Mouse (Mus musculus): ENCODE measurements at regions not wholly inside any gene's neighbourhood (a gene's known extent, or its start where the extent isn't known, plus 50 kb on each side); places are given as distances from the start of the nearest gene placed in this dataset.

DNA sequence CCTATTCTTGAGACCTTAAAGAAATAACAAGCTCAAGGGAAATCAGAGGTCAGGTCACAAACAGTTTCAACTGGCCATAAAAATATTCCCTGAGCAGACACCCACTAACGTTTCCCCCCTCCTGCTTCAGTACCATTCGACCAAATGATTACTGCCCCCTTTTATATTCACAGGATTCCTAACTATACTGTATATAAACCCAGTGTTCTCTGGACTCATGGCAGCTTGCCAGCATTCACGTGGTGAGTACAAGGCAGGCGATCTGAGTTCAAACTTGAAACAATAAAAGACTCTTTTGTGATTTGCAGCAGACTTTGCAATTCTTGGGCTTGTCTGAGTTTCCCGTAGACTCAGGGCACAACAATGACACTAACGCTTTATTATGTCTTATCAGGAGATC, 989.0 kb upstream of the H2afb3 start:
- no peaks in the 10 kb centered on the region for H3K36me3 ChIP-seq (ENCODE audit: control insufficient read depth, insufficient read depth, low read length)
- TF ChIP-seq POLR2A (IDR thresholded peaks at IDR 0.05; ENCODE audit: borderline replicate concordance, extremely low read depth, insufficient read depth, insufficient read length): no peak
- no peak overlapping the region for H3K4me2 ChIP-seq (replicated peaks; ENCODE audit: low read depth, low read length, severe bottlenecking)
- H3K27ac ChIP-seq (replicated peaks; ENCODE audit: low read depth, low read length): no peak overlapping the region
- no peak overlapping the region for H3K4me3 ChIP-seq (replicated peaks; ENCODE audit: low read length)
- no peak overlapping the region for H3K9ac ChIP-seq (ENCODE audit: low read depth, low read length, severe bottlenecking)
- ATAC-seq (ENCODE audit: low FRiP score, low read depth) (no peak; the same call in 1 of the 2 replicates), DNase-seq (ENCODE audit: low spot score) (peak; percentile 30)
- H3K4me1 ChIP-seq (ENCODE audit: control insufficient read depth, insufficient read depth, low read length): no peaks in the 10 kb centered on the region
- no peaks in the 10 kb centered on the region for H3K27me3 ChIP-seq (ENCODE audit: control insufficient read depth, insufficient read depth, low read length)
- H3K9me3 ChIP-seq (ENCODE audit: control insufficient read depth, low read length): no peaks in the 10 kb centered on the region
- 37% methylated on average over 6 of the region's 6 CpGs for WGBS

DNA sequence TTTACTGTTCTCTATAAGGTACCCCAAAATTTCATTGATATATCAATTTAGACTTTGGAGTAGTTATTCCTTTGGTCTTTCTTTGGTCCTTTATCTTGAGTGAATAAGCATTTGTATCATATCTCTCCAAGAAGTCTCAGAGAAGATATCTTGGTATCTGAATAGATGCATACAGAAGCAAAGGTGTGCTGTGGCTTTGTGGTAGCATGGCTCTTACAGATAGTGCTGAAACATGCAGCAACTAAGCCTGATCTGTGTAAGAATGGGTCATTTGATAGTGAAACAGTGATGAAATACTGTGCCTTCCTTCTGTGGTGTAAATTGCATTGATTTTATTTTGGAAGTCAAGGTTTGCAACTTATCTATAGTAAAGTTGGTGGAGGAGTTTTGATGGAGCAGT, 978.3 kb upstream of the H2afb3 start:
- Histone ChIP-seq H3K27me3 (ENCODE audit: control insufficient read depth, insufficient read depth, low read length) (no peaks in the 10 kb centered on the region), H3K4me2 (replicated peaks; ENCODE audit: low read depth, low read length, severe bottlenecking) (no peak overlapping the region), H3K4me3 (replicated peaks; ENCODE audit: low read length) (no peak overlapping the region), H3K4me1 (ENCODE audit: control insufficient read depth, insufficient read depth, low read length) (no peaks in the 10 kb centered on the region), H3K9me3 (ENCODE audit: control insufficient read depth, low read length) (no peaks in the 10 kb centered on the region), H3K36me3 (ENCODE audit: control insufficient read depth, insufficient read depth, low read length) (no peaks in the 10 kb centered on the region), H3K27ac (replicated peaks; ENCODE audit: low read depth, low read length) (no peak overlapping the region), H3K9ac (ENCODE audit: low read depth, low read length, severe bottlenecking) (no peak overlapping the region)
- no peak for TF ChIP-seq POLR2A (IDR thresholded peaks at IDR 0.05; ENCODE audit: borderline replicate concordance, extremely low read depth, insufficient read depth, insufficient read length)
- ATAC-seq (ENCODE audit: low FRiP score, low read depth) (no peak), DNase-seq (ENCODE audit: low spot score) (no peak)

DNA sequence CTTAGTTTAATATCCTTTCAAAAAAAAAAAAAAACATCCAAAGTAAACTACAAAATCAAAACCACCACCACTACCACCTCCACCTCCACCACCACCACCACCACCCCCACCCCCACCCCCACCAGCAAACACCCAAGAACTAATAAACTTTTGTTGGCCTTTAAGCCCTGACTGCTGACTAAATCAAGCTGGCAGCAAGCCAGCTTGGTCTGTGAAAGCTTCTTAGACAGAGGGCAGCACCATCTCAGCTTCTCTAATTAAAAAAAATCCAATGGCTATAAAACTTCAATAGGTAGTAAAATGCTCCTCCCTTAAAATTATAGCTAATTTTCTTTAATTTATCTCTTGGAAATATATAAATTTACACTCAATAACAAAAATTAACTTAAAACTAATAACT, 957.2 kb upstream of the H2afb3 start:
- ATAC-seq (ENCODE audit: low FRiP score, low read depth): no peak
- DNase-seq (ENCODE audit: low spot score): peak; percentile 4
- no peaks in the 10 kb centered on the region for H3K4me1 ChIP-seq (ENCODE audit: control insufficient read depth, insufficient read depth, low read length)
- no peaks in the 10 kb centered on the region for H3K9me3 ChIP-seq (ENCODE audit: control insufficient read depth, low read length)
- no peak for TF ChIP-seq POLR2A (IDR thresholded peaks at IDR 0.05; ENCODE audit: borderline replicate concordance, extremely low read depth, insufficient read depth, insufficient read length)
- no peak overlapping the region for H3K4me3 ChIP-seq (replicated peaks; ENCODE audit: low read length)
- H3K36me3 ChIP-seq (ENCODE audit: control insufficient read depth, insufficient read depth, low read length): no peaks in the 10 kb centered on the region
- H3K27ac ChIP-seq (replicated peaks; ENCODE audit: low read depth, low read length): no peak overlapping the region
- H3K4me2 ChIP-seq (replicated peaks; ENCODE audit: low read depth, low read length, severe bottlenecking): no peak overlapping the region
- no peaks in the 10 kb centered on the region for H3K27me3 ChIP-seq (ENCODE audit: control insufficient read depth, insufficient read depth, low read length)
- H3K9ac ChIP-seq (ENCODE audit: low read depth, low read length, severe bottlenecking): no peak overlapping the region

DNA sequence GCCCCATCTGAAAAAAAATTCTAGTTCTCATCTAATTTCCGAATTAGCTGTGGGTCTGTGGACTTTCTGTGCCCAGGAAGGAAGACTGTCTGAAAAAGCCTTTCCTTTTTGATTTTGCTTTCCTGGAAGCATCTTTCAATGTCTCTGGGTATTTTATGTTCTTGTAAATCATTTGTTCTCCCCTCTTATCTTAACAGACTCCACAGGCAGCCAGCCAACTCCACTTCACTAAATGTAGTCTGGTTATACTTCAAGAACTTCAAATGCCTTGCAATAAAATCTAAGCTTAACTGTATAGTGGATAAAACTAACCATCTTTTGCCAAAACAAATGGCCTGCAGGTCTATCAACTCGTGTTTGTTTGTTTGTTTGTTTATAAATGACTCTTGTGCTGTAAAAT, 956.7 kb upstream of the H2afb3 start:
- Histone ChIP-seq H3K36me3 (ENCODE audit: control insufficient read depth, insufficient read depth, low read length) (no peaks in the 10 kb centered on the region), H3K9ac (ENCODE audit: low read depth, low read length, severe bottlenecking) (no peak overlapping the region), H3K4me3 (replicated peaks; ENCODE audit: low read length) (no peak overlapping the region), H3K4me2 (replicated peaks; ENCODE audit: low read depth, low read length, severe bottlenecking) (no peak overlapping the region), H3K9me3 (ENCODE audit: control insufficient read depth, low read length) (no peaks in the 10 kb centered on the region), H3K4me1 (ENCODE audit: control insufficient read depth, insufficient read depth, low read length) (no peaks in the 10 kb centered on the region), H3K27me3 (ENCODE audit: control insufficient read depth, insufficient read depth, low read length) (no peaks in the 10 kb centered on the region), H3K27ac (replicated peaks; ENCODE audit: low read depth, low read length) (no peak overlapping the region)
- DNase-seq (ENCODE audit: low spot score): peak; percentile 9
- WGBS: 32% methylated on average over 2 of the region's 2 CpGs
- no peak for ATAC-seq (ENCODE audit: low FRiP score, low read depth)
- no peak for TF ChIP-seq POLR2A (IDR thresholded peaks at IDR 0.05; ENCODE audit: borderline replicate concordance, extremely low read depth, insufficient read depth, insufficient read length)

DNA sequence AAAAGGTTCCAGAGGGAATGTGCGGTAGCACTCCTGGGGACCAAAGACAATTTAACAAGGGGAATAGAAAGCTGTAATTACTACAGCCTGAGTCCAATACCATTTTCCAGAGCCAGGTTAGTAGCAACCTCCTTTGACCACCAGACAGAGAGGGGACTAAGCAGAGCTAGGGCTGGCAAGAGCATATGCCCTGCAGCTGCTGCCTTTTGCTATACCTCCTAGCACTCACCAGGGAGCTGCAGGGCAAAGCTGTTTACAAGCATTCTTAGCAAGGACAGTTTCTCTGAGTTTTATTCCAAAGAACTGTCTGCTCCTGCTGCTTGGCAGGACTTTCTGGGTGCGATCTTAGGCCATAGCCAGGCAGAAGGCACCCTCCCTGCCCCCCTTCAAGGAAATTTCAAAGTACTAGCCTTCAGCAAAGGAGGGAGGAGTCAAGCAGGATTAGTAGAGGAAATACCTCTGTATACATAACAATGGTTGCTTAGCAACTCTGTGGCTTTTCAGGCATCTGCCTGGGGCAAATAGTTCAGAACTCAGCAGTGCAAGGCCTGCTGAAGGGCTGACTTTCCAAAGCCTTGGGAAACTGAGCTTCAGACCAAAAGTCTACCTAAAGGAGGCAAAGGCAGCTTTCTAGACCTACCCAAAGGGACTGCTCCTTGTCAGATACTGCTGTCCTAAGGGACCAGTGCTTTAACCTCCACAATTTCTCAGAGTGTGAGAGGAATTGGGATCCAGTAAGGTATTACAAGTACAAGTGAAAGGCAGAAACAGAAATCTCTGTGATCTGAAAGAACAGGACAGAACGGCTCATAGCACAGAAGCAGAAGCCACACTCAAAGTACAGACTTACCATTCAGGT, 919.5 kb upstream of the H2afb3 start:
- DNase-seq (ENCODE audit: low spot score) (peak; percentile 48), ATAC-seq (ENCODE audit: low FRiP score, low read depth) (peak; percentile 82)
- Histone ChIP-seq H3K36me3 (ENCODE audit: control insufficient read depth, insufficient read depth, low read length) (no peaks in the 10 kb centered on the region), H3K4me2 (replicated peaks; ENCODE audit: low read depth, low read length, severe bottlenecking) (no peak overlapping the region), H3K9ac (ENCODE audit: low read depth, low read length, severe bottlenecking) (no peak overlapping the region), H3K4me3 (replicated peaks; ENCODE audit: low read length) (no peak overlapping the region), H3K9me3 (ENCODE audit: control insufficient read depth, low read length) (no peaks in the 10 kb centered on the region), H3K27ac (replicated peaks; ENCODE audit: low read depth, low read length) (no peak overlapping the region), H3K4me1 (ENCODE audit: control insufficient read depth, insufficient read depth, low read length) (no peaks in the 10 kb centered on the region), H3K27me3 (ENCODE audit: control insufficient read depth, insufficient read depth, low read length) (no peaks in the 10 kb centered on the region)
- TF ChIP-seq POLR2A (IDR thresholded peaks at IDR 0.05; ENCODE audit: borderline replicate concordance, extremely low read depth, insufficient read depth, insufficient read length): no peak
- WGBS: 36% methylated on average over 3 of the region's 3 CpGs
